In the genomic region with DNA sequence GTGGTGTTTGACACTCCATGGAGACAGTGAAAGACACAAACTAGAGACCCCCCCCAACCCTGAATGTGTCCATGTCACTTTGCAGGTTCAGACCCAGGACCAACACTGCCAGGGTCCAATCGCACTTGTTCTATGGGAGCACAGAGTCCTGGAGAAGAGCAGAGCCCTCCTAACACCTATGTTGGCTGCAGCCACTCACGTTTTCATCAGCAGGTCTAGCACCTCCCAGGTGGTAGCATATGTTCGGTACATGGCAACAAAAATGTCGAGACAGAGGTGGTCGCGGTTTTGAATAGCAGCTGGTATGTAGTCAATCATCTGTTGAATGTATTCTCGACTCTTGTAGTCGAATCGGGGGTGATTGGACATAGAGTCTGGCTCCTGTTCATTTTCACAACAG, we compare ENCODE assay signal across 45 mouse cellular contexts. TPM values are rescaled to one million over a fixed set of nuclear protein-coding genes. Genes with fewer than 3 reads are reported as not detected.
"Had no signal": no experiment of that assay in that cellular context is flagged by ENCODE, and none has a peak within 500 bp of the region (broad histone marks: within the 10 kb centered on the region; RNA-seq: fewer than 3 reads in every experiment).

No protein-coding gene starts in this region.

- H3K27me3 ChIP-seq: limb, embryonic 12.5 days; limb, embryonic 13.5 days; limb, embryonic 15.5 days; liver, embryonic 12.5 days; liver, embryonic 13.5 days; liver, embryonic 15.5 days; lung, embryonic 15.5 days; megakaryocyte, embryonic 14.5 days; midbrain, embryonic 12.5 days; midbrain, embryonic 13.5 days; midbrain, embryonic 15.5 days had no signal

- H3K4me3 ChIP-seq: limb, embryonic 10.5 days; limb, embryonic 12.5 days; limb, embryonic 13.5 days; limb, embryonic 15.5 days; liver, embryonic 12.5 days; liver, embryonic 13.5 days; liver, embryonic 15.5 days; lung, embryonic 15.5 days; megakaryocyte, embryonic 14.5 days; midbrain, embryonic 10.5 days; midbrain, embryonic 12.5 days; midbrain, embryonic 13.5 days; midbrain, embryonic 15.5 days; myocyte had no signal

- ATAC-seq: liver, embryonic 12.5 days; liver, postnatal 0 days; lung, postnatal 0 days; midbrain, embryonic 13.5 days; midbrain, embryonic 15.5 days; midbrain, embryonic 16.5 days had no signal

- H3K27ac ChIP-seq: limb, embryonic 10.5 days; limb, embryonic 12.5 days; limb, embryonic 13.5 days; limb, embryonic 15.5 days; liver, embryonic 12.5 days; liver, embryonic 13.5 days; liver, embryonic 14.5 days; liver, embryonic 15.5 days; lung, embryonic 15.5 days; macrophage; midbrain, embryonic 10.5 days; midbrain, embryonic 12.5 days; midbrain, embryonic 13.5 days; midbrain, embryonic 15.5 days had no signal

- H3K4me1 ChIP-seq: limb, embryonic 10.5 days; limb, embryonic 12.5 days; limb, embryonic 13.5 days; limb, embryonic 15.5 days; liver, embryonic 12.5 days; liver, embryonic 13.5 days; liver, embryonic 15.5 days; lung, embryonic 15.5 days; megakaryocyte, embryonic 14.5 days; midbrain, embryonic 10.5 days; midbrain, embryonic 12.5 days; midbrain, embryonic 13.5 days; midbrain, embryonic 15.5 days had no signal

- H3K9ac ChIP-seq: limb, embryonic 12.5 days; limb, embryonic 13.5 days; limb, embryonic 15.5 days; liver, embryonic 12.5 days; liver, embryonic 13.5 days; liver, embryonic 14.5 days; liver, embryonic 15.5 days; liver, postnatal 0 days; lung, embryonic 14.5 days; lung, embryonic 15.5 days; midbrain, embryonic 12.5 days; midbrain, embryonic 13.5 days; midbrain, embryonic 15.5 days had no signal

- DNase-seq: left cerebral cortex, postnatal 4 days; liver; liver, embryonic 13.5 days; liver, postnatal 0 days; lung, adult 18-20 months; lung, adult 2 months; lung, embryonic 14.5 days; lung, postnatal 10 days; lung, postnatal 14 days; lung, postnatal 36 days; lung, postnatal 4 days; midbrain, embryonic 14.5 days had no signal

- H3K36me3 ChIP-seq: limb, embryonic 10.5 days; limb, embryonic 12.5 days; limb, embryonic 13.5 days; limb, embryonic 15.5 days; liver, embryonic 12.5 days; liver, embryonic 13.5 days; liver, embryonic 15.5 days; lung, embryonic 15.5 days; midbrain, embryonic 10.5 days; midbrain, embryonic 12.5 days; midbrain, embryonic 13.5 days; midbrain, embryonic 15.5 days had no signal

- H3K4me2 ChIP-seq: limb, embryonic 12.5 days; limb, embryonic 13.5 days; limb, embryonic 15.5 days; liver, embryonic 11.5 days; liver, embryonic 12.5 days; liver, embryonic 13.5 days; liver, embryonic 15.5 days; lung, embryonic 14.5 days; lung, embryonic 15.5 days; midbrain, embryonic 11.5 days; midbrain, embryonic 12.5 days; midbrain, embryonic 13.5 days; midbrain, embryonic 15.5 days had no signal

- H3K9me3 ChIP-seq: liver, embryonic 15.5 days; lung, embryonic 15.5 days had no signal

RNA-seq across cellular contexts. Expression of a gene that starts 0.6 kb away (rescaled TPM):
- total RNA-seq: left cerebral cortex, postnatal 10 days; left cerebral cortex, postnatal 14 days; left cerebral cortex, postnatal 25 days; left cerebral cortex, postnatal 36 days; left cerebral cortex, postnatal 4 days; liver, adult 2 months; megakaryocyte progenitor cell, adult 5-6 weeks; megakaryocyte-erythroid progenitor cell, adult 5-6 weeks; midbrain, postnatal 0 days; monocyte, adult 5-6 weeks had no signal
- polyA plus RNA-seq: limb, embryonic 10.5 days; limb, embryonic 11.5 days; limb, embryonic 12.5 days; limb, embryonic 13.5 days; limb, embryonic 14.5 days; limb, embryonic 15.5 days; liver, adult 2 months; liver, embryonic 11.5 days; liver, embryonic 12.5 days; liver, embryonic 13.5 days; liver, embryonic 14.5 days; liver, embryonic 15.5 days; liver, embryonic 16.5 days; liver, postnatal 0 days; lung, adult 2 months; lung, embryonic 14.5 days; lung, embryonic 15.5 days; lung, embryonic 16.5 days; lung, postnatal 0 days; macrophage; midbrain, embryonic 10.5 days; midbrain, embryonic 11.5 days; midbrain, embryonic 12.5 days; midbrain, embryonic 13.5 days; midbrain, embryonic 14.5 days; midbrain, embryonic 15.5 days; midbrain, embryonic 16.5 days; midbrain, postnatal 0 days; myocyte; neural tube, embryonic 11.5 days had no signal
